Mouse (Mus musculus) T-cell, adult 2 months (primary cell): Measurements from ENCODE around the gene Def8.

Source experiments
- DNase-seq: peaks from one replicate; pipeline ENCODE4 v3.0.0; 2022; ENCODE audit warnings: low spot score

The Def8 gene

GRCm38 (mm10) chr8:123482627-123483026 is 59.3 kb downstream of the Def8 start:
- no peak for DNase-seq

DNA sequence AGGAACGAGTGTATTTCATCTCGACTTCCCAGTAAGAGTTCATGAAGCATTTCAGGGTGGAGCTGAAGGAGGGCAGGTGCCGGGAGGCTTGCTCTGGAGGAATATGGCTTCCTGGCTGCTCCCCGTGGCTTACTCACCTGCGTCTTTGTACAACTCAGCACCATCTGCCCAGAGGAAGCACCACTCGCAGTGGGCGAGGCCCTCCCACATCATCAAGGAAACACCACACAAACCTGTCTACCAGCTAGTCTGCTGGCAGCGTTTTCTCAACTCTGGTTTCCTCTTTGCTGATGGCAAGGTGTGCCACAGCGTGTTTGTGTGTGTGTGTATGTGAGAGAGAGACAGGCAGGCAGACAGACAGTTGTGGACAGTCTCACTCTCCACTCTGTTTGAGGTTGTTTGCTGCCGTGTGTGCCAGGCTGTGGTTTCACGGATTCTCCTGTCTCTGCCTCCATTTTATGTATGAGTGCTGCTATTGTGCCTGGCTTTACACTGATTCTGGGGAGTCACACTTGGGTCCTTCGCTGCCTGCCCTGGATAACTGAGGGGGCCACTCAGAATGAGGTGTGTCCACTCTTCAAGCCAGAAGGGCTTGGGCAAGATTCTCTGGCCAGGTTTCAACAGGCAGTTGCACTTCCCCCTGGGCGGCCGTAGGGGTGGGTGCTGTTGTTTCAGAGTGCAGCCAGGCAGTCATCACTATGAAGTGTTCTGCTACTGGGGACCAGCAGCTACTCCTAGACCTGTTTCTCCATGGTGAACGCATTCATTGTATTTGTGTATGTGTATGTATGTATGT is 68.2 kb downstream of the Def8 start:
- no peak for DNase-seq

GRCm38 (mm10) chr8:123492898-123493297 is 69.6 kb downstream of the Def8 start:
- no peak for DNase-seq

- DNase-seq: no peak
Observed at GRCm38 (mm10) chr8:123497699-123498098, 74.4 kb downstream of the Def8 start.

- DNase-seq: no peak
Observed at GRCm38 (mm10) chr8:123498963-123499362, 75.6 kb downstream of the Def8 start.

DNA sequence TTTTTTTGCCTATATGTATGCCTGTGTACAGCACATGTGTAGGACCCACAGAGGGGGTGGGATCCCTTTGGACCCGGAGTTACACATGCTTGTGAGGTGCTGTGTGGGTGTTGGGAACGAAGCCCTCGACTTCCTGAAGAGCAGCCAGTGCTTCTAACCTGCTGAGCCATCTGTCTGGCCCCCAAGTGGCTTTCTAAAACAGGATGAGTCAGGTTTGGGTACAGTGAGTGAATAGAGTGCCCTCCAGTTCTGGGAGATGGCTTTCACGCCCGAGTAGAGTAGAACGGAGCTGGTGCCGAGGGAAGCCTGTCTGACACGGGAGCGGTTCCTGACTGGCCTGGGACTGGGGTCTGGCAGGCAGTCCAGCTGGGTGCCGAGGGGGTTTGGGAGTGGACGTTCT is 76.2 kb downstream of the Def8 start:
- no peak for DNase-seq

- no peak for DNase-seq
Observed at GRCm38 (mm10) chr8:123502192-123502591, 78.9 kb downstream of the Def8 start.

- DNase-seq: no peak
Observed at GRCm38 (mm10) chr8:123503801-123504467, 80.6 kb downstream of the Def8 start.

GRCm38 (mm10) chr8:123504591-123505195 is 81.4 kb downstream of the Def8 start:
- no peak for DNase-seq

DNA sequence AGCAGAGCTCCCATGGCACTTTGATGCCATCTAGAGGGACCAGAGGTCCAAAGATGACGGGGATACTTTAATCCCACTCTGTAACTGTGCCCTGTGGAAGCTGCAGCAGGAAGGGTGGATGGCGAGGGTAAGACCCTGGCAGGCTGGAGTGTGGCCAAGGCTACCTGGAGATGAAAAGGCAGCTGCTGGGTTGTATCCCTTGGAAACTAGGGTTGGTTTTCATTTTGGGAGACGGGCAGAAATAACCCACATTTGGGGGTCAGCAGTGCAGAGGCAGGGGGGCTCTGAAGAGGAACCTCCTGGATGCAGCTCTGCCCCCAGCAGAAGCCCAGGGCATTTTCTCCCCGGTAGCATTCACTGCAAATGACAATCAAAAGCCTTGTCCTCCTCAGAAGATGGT is 81.9 kb downstream of the Def8 start:
- no peak for DNase-seq

GRCm38 (mm10) chr8:123505695-123506094 is 82.4 kb downstream of the Def8 start:
- no peak for DNase-seq

- no peak for DNase-seq
Observed at GRCm38 (mm10) chr8:123507153-123507552, 83.8 kb downstream of the Def8 start.

DNA sequence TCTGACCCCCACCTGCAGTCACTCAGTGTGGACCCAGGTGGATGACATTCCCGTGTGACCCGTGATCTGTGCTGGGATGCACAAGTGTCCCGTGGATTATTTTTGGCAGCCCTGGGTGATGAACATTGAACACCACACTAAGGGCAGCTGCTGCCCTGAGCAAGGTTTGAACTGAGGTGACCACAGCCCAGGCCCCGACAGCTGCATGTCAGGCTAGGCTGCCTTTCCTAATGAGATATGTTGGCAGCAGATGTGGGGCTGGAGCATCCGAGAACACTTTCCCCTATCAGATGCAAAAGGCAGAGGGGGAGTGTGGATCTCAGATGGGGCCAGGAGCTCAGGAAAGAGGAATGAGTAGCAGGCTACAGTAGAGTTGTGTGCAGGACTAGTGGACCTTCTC is 87.5 kb downstream of the Def8 start:
- DNase-seq: no peak
